Mouse (Mus musculus): Measurements from ENCODE around the gene Tfeb.

Gene Tfeb

DNA sequence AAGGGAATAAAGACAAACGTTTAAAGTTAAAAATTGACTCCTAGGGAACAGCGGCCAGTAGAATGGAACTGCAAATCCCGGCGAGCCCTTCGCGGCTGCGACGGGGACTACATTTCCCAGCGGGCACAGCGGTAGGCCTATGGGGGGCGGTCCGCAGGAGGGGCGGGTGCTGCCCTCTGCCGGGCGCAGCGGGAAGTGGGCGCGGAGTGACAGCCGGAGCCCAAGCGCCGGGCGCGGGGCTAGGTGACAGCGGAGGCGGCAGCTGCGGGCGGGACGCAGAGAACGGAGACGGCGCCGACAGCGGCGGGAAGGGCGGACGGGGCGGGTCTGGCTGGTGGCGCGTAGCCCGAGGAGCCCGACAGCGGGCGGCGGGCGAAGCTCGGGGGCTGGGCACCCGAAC, at the start of gene Tfeb:
TSS of gene Tfeb (plus strand) at position 175 of the 400 bp plus-strand sequence.
- DNase-seq (ENCODE audit: low read depth, low spot score) = peak; percentile 93

GRCm38 (mm10) chr17:47687409-47688343, 49.2 kb upstream of the Tfeb start:
- DNase-seq (ENCODE audit: low read depth, low spot score) = peak; percentile 96

GRCm38 (mm10) chr17:47688344-47688607, 48.6 kb upstream of the Tfeb start, which contains the start of gene Tomm6:
TSS of gene Tomm6 (minus strand) at chr17:47688386.
- no peak for DNase-seq (ENCODE audit: low read depth, low spot score)

- DNase-seq (ENCODE audit: low read depth, low spot score) = peak; percentile 65
Measured at GRCm38 (mm10) chr17:47688608-47689575, 47.9 kb upstream of the Tfeb start, which contains the start of gene Frs3. TSS of gene Frs3 (plus strand) at chr17:47689030.

DNA sequence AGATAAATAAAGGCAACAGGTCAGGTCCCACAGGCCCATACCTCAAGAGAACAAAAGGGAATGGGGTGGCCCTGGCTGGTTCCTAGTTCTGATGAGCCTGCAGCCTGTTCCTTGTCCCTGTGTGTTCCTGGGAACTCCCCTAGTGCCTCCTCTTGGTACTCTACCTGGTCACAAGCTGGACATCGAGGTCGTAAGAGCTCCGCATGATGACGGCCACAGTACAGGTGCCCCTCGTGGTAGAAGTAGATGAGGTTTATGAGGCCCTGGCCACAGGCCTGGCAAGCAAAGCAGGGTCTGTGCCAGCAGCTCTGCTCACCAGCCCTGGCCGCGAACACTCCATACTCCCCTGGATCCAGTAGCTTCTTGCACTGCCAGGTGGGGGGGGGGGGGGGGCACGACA, 46.9 kb upstream of the Tfeb start:
- no peak for DNase-seq (ENCODE audit: low read depth, low spot score)

GRCm38 (mm10) chr17:47691650-47692049, 45.2 kb upstream of the Tfeb start:
- DNase-seq (ENCODE audit: low read depth, low spot score) = no peak

DNA sequence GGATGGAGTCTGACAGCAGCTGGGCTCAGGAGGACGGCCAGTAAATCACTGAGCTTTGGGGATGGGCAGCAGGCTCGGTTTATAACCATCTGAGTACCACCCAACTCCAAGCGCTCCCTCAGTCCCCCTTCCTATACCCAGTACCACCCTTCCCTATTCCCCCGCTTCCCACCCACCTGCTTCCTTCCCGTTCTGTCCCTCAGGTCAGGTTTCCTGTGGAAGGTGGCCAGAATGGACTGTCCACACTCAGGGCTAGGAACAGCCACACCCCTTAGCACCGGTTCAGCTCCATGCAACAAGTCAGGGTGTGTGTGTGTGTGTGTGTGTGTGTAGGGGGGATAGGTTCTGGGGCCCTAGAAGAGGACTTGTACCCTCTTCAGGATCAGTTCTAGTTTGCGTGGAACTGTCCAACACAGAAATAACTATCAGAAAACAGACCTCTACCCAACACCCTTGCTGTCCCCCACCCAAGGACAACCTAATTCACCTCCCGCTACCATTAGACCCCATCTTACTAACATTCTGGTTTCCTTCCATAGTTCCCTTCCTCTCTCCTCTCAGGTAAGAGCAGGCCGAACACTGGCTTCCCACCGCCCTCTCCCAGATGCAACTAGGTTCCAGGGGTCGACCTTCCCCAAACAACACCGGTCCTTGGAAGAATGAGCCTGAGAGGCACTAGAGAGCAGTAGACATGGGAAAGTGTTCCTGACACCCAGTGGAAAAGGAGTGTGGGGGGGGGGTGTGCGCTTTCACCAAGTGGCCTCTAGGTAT, 43.0 kb upstream of the Tfeb start:
- DNase-seq (ENCODE audit: low read depth, low spot score) = no peak

DNA sequence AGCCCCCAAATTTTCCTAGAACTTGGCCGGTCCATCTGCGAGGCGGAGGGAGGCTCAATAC, 42.6 kb upstream of the Tfeb start, which contains the start of gene Gm21981:
TSS of gene Gm21981 (minus strand) at position 14 of the 61 bp plus-strand sequence.
- DNase-seq (ENCODE audit: low read depth, low spot score) = no peak

DNA sequence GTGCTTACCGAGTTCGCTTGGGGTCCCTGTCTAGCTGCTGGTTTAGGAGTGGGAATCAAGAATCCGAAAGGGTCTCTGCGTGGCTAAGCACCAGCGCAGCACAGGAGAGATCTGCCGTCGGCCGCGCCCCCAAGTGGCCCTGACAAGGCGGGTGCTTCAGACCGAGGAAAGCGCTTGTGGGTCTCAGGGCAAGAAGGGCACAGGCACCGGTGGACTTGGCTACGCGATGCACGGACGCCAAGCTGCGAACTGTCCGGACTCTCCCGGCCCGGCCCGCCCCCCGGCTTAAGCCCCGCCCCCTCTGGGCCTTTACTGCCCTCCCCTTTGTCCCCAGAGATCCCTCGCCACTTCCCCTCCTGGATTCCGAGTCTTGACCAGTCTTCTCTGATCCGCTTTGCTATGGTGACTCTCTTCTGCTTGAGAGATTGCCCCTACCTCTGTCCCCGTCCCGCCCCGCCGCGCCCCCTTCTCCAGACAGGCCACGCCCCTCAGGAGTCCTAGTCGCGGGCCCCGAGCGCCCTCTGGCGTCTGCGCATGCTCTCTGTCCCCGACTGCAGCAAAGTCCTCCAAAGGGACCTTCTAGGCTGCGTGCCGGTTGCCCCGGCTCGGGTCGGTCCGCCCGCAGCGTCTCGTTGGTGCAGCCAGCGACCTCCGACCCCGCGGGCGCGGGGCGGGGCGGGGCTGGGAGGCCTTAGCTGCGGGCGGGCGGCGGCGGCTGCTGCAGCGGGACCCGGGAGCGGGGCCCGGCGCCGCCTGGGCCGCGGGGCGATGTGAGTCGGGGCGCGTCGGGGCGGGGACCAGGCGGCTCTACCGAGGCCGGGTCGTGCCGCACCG, 42.1 kb upstream of the Tfeb start, which contains the start of gene Prickle4:
TSS of gene Prickle4 (minus strand) at position 234 of the 834 bp plus-strand sequence.
- peak; percentile 96 for DNase-seq (ENCODE audit: low read depth, low spot score)

DNA sequence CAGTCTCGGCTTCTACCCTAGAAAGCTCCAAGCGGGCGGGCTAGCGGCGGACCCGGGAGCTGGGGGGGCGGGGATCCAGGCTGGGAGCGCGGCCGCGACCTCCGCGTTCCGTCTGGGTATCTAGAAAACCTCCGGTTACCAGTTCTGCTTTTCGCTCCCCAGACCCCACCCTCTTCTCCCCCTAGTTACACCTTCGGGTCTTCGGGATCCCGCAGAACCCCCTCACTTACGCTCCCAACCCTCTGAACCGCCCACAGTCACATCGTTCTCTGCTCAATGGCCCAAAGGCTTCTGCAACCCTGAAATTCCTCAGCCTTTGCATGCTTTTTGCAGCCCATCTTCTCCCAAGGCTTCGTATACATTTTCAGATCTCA, 41.5 kb upstream of the Tfeb start:
- no peak for DNase-seq (ENCODE audit: low read depth, low spot score)

- DNase-seq (ENCODE audit: low read depth, low spot score) = no peak
Measured at GRCm38 (mm10) chr17:47698156-47698555, 38.7 kb upstream of the Tfeb start.

DNA sequence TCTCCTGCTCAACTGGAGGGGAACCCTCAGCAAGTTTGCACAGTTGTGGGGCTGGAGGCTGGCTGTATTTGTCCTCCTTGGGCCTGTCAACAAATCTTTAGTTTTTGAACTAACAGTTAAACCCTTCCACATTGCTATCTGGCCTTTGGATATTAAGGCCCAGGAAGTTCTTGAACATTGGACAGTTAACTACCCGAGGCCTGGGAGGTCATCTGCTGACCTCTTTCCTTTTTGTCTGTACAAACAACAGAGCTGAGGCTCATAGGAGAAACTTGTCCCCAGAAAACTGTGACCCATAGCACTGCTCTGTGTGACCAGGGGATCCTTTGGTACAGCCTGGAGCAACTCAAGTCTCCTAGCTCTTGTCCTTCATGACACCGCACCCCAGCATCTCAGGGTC, 37.8 kb upstream of the Tfeb start:
- DNase-seq (ENCODE audit: low read depth, low spot score) = no peak

DNA sequence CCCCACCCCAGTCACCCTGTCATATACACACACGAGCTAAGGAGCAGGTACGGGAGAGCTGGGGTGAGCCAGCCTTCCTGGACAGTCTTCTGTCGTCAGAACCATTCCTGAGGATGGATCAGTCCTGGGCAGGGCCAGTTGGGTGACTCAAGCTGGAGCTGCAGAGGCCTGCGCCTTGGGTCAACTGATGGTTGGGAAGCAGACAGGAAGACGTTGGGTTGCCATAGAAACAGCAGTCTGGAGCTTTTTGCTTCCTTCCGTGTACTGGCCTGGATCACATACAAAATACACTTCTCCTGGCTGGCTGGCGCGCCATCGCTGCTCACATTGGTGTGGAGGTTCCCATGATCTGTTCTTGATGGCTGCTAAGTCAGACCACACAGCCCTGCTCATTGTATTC, 35.0 kb upstream of the Tfeb start:
- DNase-seq (ENCODE audit: low read depth, low spot score) = no peak

DNA sequence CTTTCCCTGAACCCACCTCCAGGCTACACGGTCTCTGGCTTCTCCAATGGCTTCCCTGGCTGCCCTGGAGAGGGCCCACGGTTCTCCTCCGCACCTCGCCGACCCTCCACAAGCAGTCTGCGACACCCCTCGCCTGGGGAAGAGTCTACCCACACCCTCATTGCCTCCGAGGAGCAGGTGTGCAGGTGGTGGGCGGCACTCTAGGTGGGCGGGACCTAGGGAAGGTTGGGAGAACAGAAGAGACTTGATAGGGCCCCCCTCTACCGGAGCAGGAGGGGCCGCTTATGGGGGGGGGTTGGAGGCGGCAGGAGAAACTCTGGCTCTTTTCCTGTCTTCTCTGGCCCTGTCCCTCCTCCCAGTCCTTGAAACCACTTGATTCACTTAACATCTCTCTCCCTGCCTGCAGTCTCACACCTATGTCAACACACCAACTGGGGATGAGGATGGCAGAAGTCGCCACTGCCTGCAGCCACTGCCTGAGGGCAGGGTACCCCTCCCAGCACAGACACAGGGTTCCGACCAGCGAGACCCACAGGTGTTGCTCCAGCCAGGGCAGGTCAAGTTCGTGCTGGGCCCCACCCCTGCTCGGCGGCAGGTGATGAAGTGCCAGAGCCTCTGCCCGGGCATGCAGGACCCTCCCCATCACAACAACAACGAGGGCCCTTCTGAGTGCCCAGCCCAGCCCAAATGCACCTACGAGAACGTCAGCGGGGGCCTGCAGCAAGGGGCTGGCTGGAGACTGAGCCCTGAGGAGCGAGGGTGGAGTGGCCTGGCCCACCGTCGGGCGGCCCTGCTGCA, 34.1 kb upstream of the Tfeb start:
- DNase-seq (ENCODE audit: low read depth, low spot score) = no peak

- DNase-seq (ENCODE audit: low read depth, low spot score) = no peak
Measured at GRCm38 (mm10) chr17:47703556-47703955, 33.3 kb upstream of the Tfeb start.

DNA sequence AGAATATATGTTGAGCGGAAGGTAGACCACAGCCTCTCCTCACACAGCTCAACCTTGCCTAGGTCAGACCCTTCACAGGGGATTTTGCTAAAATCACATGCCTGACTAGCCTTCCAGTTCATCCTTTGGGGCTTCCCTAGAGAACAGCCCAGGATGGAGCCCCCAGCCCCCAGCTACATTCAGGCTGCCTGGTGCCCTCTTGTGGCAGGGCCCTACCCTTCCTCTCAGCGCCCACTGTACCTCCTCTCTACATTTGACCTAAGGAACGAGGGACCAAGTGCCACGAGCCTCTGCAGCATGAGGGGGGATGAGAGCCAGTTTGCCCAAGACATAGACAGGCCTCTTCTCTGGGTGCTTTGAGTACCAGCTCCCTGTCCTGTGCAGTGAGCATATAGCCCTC, 32.1 kb upstream of the Tfeb start:
- no peak for DNase-seq (ENCODE audit: low read depth, low spot score)

- no peak for DNase-seq (ENCODE audit: low read depth, low spot score)
Measured at GRCm38 (mm10) chr17:47706196-47706595, 30.6 kb upstream of the Tfeb start.

- no peak for DNase-seq (ENCODE audit: low read depth, low spot score)
Measured at GRCm38 (mm10) chr17:47707961-47708360, 28.9 kb upstream of the Tfeb start.

GRCm38 (mm10) chr17:47708972-47709371, 27.9 kb upstream of the Tfeb start:
- DNase-seq (ENCODE audit: low read depth, low spot score) = no peak

DNA sequence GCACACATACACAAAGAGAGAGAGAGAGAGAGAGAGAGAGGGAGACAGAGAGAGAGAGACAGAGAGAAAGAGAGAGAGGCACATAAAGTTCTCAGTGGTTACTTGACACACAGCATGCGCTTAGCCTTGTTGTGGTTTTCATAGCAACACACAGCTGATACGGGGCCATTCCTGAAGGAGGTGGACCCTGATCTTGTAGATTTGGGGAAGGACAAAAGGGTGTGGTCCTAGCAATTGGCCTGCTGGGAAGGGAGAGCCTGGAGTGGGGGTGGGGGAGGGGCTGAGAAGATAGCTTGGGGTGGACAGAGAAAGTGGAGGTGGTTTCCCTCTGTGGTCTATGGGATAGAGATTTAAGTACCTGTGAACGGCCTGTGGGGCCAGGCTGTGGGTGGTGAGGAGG, 26.8 kb upstream of the Tfeb start:
- no peak for DNase-seq (ENCODE audit: low read depth, low spot score)
